Mouse (Mus musculus) neural tube, embryonic 13.5 days (tissue): ENCODE data around the gene Sgtb. TPM values are rescaled to one million over a fixed set of nuclear protein-coding genes. Genes with fewer than 3 reads are reported as not detected.

Experiments used
- ATAC-seq: fragments of 200-750 bp; cut with Nextera tagmentation; 2 replicates; pipeline ENCODE4 v1.8.0; 2017; ENCODE audit warnings: low read depth, mild to moderate bottlenecking, moderate TSS enrichment, moderate library complexity
- H3K27ac ChIP-seq: fragments of 300-500 bp; sonication (generic); replicated peaks from 2 replicates; pipeline ENCODE4 v1.5.1; 2015; ENCODE audit warnings: moderate library complexity, mild to moderate bottlenecking, inconsistent platforms
- H3K27me3 ChIP-seq: fragments of 300-500 bp; sonication (generic); 2 replicates; pipeline ENCODE4 v1.6.1; 2015; ENCODE audit warnings: mild to moderate bottlenecking, inconsistent platforms
- H3K36me3 ChIP-seq: fragments of 300-500 bp; sonication (generic); 2 replicates; pipeline ENCODE4 v1.6.1; 2015; ENCODE audit warnings: mild to moderate bottlenecking, inconsistent platforms
- H3K4me1 ChIP-seq: fragments of 300-500 bp; sonication (generic); replicated peaks from 2 replicates; pipeline ENCODE4 v1.6.1; 2015; ENCODE audit warnings: inconsistent platforms
- H3K4me2 ChIP-seq: fragments of 300-500 bp; sonication (generic); 2 replicates; pipeline ENCODE4 v1.6.1; 2015; ENCODE audit warnings: inconsistent platforms, mild to moderate bottlenecking, moderate library complexity
- H3K4me3 ChIP-seq: fragments of 300-500 bp; sonication (generic); 2 replicates; pipeline ENCODE4 v1.5.1; 2015; ENCODE audit warnings: mild to moderate bottlenecking, inconsistent platforms
- H3K9ac ChIP-seq: fragments of 300-500 bp; sonication (generic); 2 replicates; pipeline ENCODE4 v1.6.1; 2015; ENCODE audit warnings: moderate library complexity, mild to moderate bottlenecking, inconsistent platforms
- H3K9me3 ChIP-seq: fragments of 300-500 bp; sonication (generic); 2 replicates; pipeline ENCODE4 v1.6.1; 2016; ENCODE audit warnings: inconsistent platforms
- WGBS: fragments of 180-500 bp; shearing (Covaris S2); methylation state at CpG from one replicate; pipeline ENCODE4 v1.1.7; 2015; 5-methylcytosine and 5-hydroxymethylcytosine counted together
- polyA plus RNA-seq: library from polyadenylated mRNA; unstranded; fragments of >200 nt; fragmentation: Nextera tagmentation; extraction: Ambion mirVana; gene quantifications from 2 replicates; pipeline ENCODE4 v1.2.1, GENCODE M21; 2015

Gene Sgtb
- 34.3 and 40.2 TPM in 2 replicates for polyA plus RNA-seq

- Histone ChIP-seq H3K36me3 (peaks cover 18% of the 10 kb centered on the region), H3K9me3 (peaks cover 5% of the 10 kb centered on the region; the same call in 1 of the 2 replicates), H3K4me3 (peak within 1 kb of the TSS; percentile 84), H3K27ac (peak within 1 kb of the TSS; percentile 83), H3K9ac (peak within 1 kb of the TSS; percentile 85), H3K27me3 (no peaks in the 10 kb centered on the region), H3K4me2 (peak within 1 kb of the TSS; percentile 92), H3K4me1 (peaks cover 26% of the 10 kb centered on the region)
- WGBS, result 0% methylated on average over 29 of the region's 44 CpGs
- ATAC-seq, result peak; percentile 95
Observed at GRCm38 (mm10) chr13:104109288-104109815, at the start of gene Sgtb, which contains the start of gene Nln. Gene Sgtb, plus strand, starts transcription at chr13:104109741. Gene Nln, minus strand, starts transcription at chr13:104109614.

GRCm38 (mm10) chr13:104060231-104060630, 49.3 kb upstream of the Sgtb start:
- 80% methylated on average over 1 of the region's 1 CpGs for whole genome bisulfite sequencing
- H3K4me2 ChIP-seq, result no peak overlapping the region
- H3K9ac ChIP-seq, result no peak overlapping the region
- no peaks in the 10 kb centered on the region for H3K9me3 ChIP-seq
- peaks cover 11% of the 10 kb centered on the region for H3K4me1 ChIP-seq
- no peak for ATAC-seq
- no peak overlapping the region for H3K4me3 ChIP-seq
- H3K27me3 ChIP-seq, result no peaks in the 10 kb centered on the region
- peaks cover 21% of the 10 kb centered on the region for H3K36me3 ChIP-seq
- H3K27ac ChIP-seq, result no peak overlapping the region

GRCm38 (mm10) chr13:104061975-104062750, 47.4 kb upstream of the Sgtb start:
- H3K27me3 ChIP-seq, result no peaks in the 10 kb centered on the region
- WGBS, result 55% methylated on average over 2 of the region's 2 CpGs
- ATAC-seq, result peak; percentile 63
- no peaks in the 10 kb centered on the region for H3K9me3 ChIP-seq
- peak overlapping the region; percentile 65 for H3K27ac ChIP-seq
- no peak overlapping the region for H3K4me3 ChIP-seq
- peaks cover 12% of the 10 kb centered on the region; the same call in 1 of the 2 replicates for H3K36me3 ChIP-seq
- no peak overlapping the region for H3K4me2 ChIP-seq
- H3K4me1 ChIP-seq, result peaks cover 11% of the 10 kb centered on the region
- H3K9ac ChIP-seq, result no peak overlapping the region

GRCm38 (mm10) chr13:104063061-104063460, 46.5 kb upstream of the Sgtb start:
- ATAC-seq, result no peak
- Histone ChIP-seq H3K27ac (no peak overlapping the region), H3K4me3 (no peak overlapping the region), H3K4me2 (no peak overlapping the region), H3K9ac (no peak overlapping the region), H3K4me1 (peaks cover 11% of the 10 kb centered on the region), H3K36me3 (peaks cover 9% of the 10 kb centered on the region; the same call in 1 of the 2 replicates), H3K9me3 (no peaks in the 10 kb centered on the region), H3K27me3 (no peaks in the 10 kb centered on the region)
- WGBS, result 84% methylated on average over 9 of the region's 9 CpGs

- Histone ChIP-seq H3K27ac (no peak overlapping the region), H3K4me1 (peaks cover 11% of the 10 kb centered on the region), H3K4me3 (no peak overlapping the region), H3K36me3 (peaks cover 16% of the 10 kb centered on the region), H3K4me2 (no peak overlapping the region), H3K9ac (no peak overlapping the region), H3K27me3 (no peaks in the 10 kb centered on the region), H3K9me3 (no peaks in the 10 kb centered on the region)
- ATAC-seq, result no peak
- WGBS, result 78% methylated on average over 2 of the region's 2 CpGs
Observed at GRCm38 (mm10) chr13:104065649-104066347, 43.7 kb upstream of the Sgtb start.

- Histone ChIP-seq H3K36me3 (peaks cover 20% of the 10 kb centered on the region), H3K4me3 (no peak overlapping the region), H3K4me1 (no peaks in the 10 kb centered on the region), H3K27ac (no peak overlapping the region), H3K27me3 (no peaks in the 10 kb centered on the region), H3K9ac (no peak overlapping the region), H3K9me3 (no peaks in the 10 kb centered on the region), H3K4me2 (no peak overlapping the region)
- no peak for ATAC-seq
- WGBS, result 92% methylated on average over 11 of the region's 11 CpGs
Observed at GRCm38 (mm10) chr13:104069216-104069615, 40.3 kb upstream of the Sgtb start.

- Histone ChIP-seq H3K4me3 (no peak overlapping the region), H3K9ac (no peak overlapping the region), H3K27me3 (no peaks in the 10 kb centered on the region), H3K27ac (no peak overlapping the region), H3K9me3 (no peaks in the 10 kb centered on the region), H3K4me2 (no peak overlapping the region), H3K4me1 (no peaks in the 10 kb centered on the region), H3K36me3 (peaks cover 17% of the 10 kb centered on the region)
- ATAC-seq, result no peak
- 78% methylated on average over 3 of the region's 3 CpGs for WGBS
Observed at GRCm38 (mm10) chr13:104070703-104071102, 38.8 kb upstream of the Sgtb start.

GRCm38 (mm10) chr13:104072351-104072750, 37.2 kb upstream of the Sgtb start:
- H3K36me3 ChIP-seq, result peaks cover 17% of the 10 kb centered on the region
- no peak overlapping the region for H3K4me2 ChIP-seq
- 91% methylated on average over 9 of the region's 9 CpGs for WGBS
- 0 out of 2 replicates have a peak, but pooled peaks cover 4% of the 10 kb centered on the region for H3K4me1 ChIP-seq
- no peaks in the 10 kb centered on the region for H3K27me3 ChIP-seq
- H3K9me3 ChIP-seq, result no peaks in the 10 kb centered on the region
- no peak overlapping the region for H3K27ac ChIP-seq
- H3K9ac ChIP-seq, result no peak overlapping the region
- no peak for ATAC-seq
- no peak overlapping the region for H3K4me3 ChIP-seq

- H3K4me1 ChIP-seq, result 0 out of 2 replicates have a peak, but pooled peaks cover 8% of the 10 kb centered on the region
Observed at GRCm38 (mm10) chr13:104074230-104074629, 35.3 kb upstream of the Sgtb start.

GRCm38 (mm10) chr13:104074731-104075130, 34.8 kb upstream of the Sgtb start:
- Histone ChIP-seq H3K9ac (no peak overlapping the region), H3K36me3 (peaks cover 6% of the 10 kb centered on the region; the same call in 1 of the 2 replicates), H3K4me1 (0 out of 2 replicates have a peak, but pooled peaks cover 8% of the 10 kb centered on the region), H3K4me3 (no peak overlapping the region), H3K9me3 (no peaks in the 10 kb centered on the region), H3K4me2 (no peak overlapping the region), H3K27me3 (no peaks in the 10 kb centered on the region), H3K27ac (no peak overlapping the region)
- WGBS, result 85% methylated on average over 10 of the region's 10 CpGs
- no peak for ATAC-seq

More at GRCm38 (mm10) chr13:104074230-104074629, 35.3 kb upstream of the Sgtb start:
- no peaks in the 10 kb centered on the region for H3K27me3 ChIP-seq
- H3K4me2 ChIP-seq, result no peak overlapping the region
- no peak overlapping the region for H3K4me3 ChIP-seq
- no peak for ATAC-seq
- H3K27ac ChIP-seq, result no peak overlapping the region
- no peaks in the 10 kb centered on the region for H3K9me3 ChIP-seq
- H3K36me3 ChIP-seq, result peaks cover 6% of the 10 kb centered on the region
- WGBS, result 95% methylated on average over 8 of the region's 8 CpGs
- no peak overlapping the region for H3K9ac ChIP-seq

- WGBS, result 74% methylated on average over 6 of the region's 6 CpGs
- H3K9ac ChIP-seq, result no peak overlapping the region
- H3K4me1 ChIP-seq, result 0 out of 2 replicates have a peak, but pooled peaks cover 8% of the 10 kb centered on the region
- H3K36me3 ChIP-seq, result peaks cover 2% of the 10 kb centered on the region; the same call in 1 of the 2 replicates
- no peaks in the 10 kb centered on the region for H3K27me3 ChIP-seq
- H3K27ac ChIP-seq, result no peak overlapping the region
- ATAC-seq, result no peak
- H3K4me3 ChIP-seq, result no peak overlapping the region
- H3K9me3 ChIP-seq, result no peaks in the 10 kb centered on the region
- no peak overlapping the region for H3K4me2 ChIP-seq
Observed at GRCm38 (mm10) chr13:104076993-104077392, 32.5 kb upstream of the Sgtb start.

- WGBS, result 95% methylated on average over 7 of the region's 7 CpGs
- Histone ChIP-seq H3K9ac (no peak overlapping the region), H3K27ac (no peak overlapping the region), H3K9me3 (no peaks in the 10 kb centered on the region), H3K4me3 (no peak overlapping the region), H3K36me3 (no peaks in the 10 kb centered on the region), H3K4me2 (no peak overlapping the region), H3K4me1 (0 out of 2 replicates have a peak, but pooled peaks cover 2% of the 10 kb centered on the region), H3K27me3 (no peaks in the 10 kb centered on the region)
- no peak for ATAC-seq
Observed at GRCm38 (mm10) chr13:104082504-104082903, 27.0 kb upstream of the Sgtb start.
